ENCODE assay signal across 20 mouse cellular contexts in genomic region chr4:155577132-155577531, GRCm38 (mm10). TPM values are rescaled to one million over a fixed set of nuclear protein-coding genes. Genes with fewer than 3 reads are reported as not detected.
A peak's percentile ranks its signal among the peaks of the same experiment; 100 is the strongest.
DNase-seq lines count a peak whose midpoint lies in the region; ATAC-seq and TF ChIP-seq lines count a peak whose summit lies in the region.
"Had no signal": no experiment of that assay in that cellular context is flagged by ENCODE, and none has a peak within 500 bp of the region (broad histone marks: within the 10 kb centered on the region; RNA-seq: fewer than 3 reads in every experiment).

No protein-coding gene starts in this region.

- no peaks in the 10 kb centered on the region for H3K36me3 ChIP-seq in kidney, adult 2 months (ENCODE audit: control insufficient read depth, insufficient read depth, low read length)
- 0 out of 2 replicates have a peak, but pooled peaks cover 1% of the 10 kb centered on the region for H3K36me3 ChIP-seq in kidney, embryonic 16.5 days (ENCODE audit: insufficient read depth, low read length)
- peaks cover 64% of the 10 kb centered on the region for H3K36me3 ChIP-seq in megakaryocyte, embryonic 14.5 days (replicated peaks; ENCODE audit: low read length)
- peaks cover 57% of the 10 kb centered on the region for H3K36me3 ChIP-seq in midbrain, embryonic 10.5 days

- no peak overlapping the region for H3K4me2 ChIP-seq in kidney, embryonic 16.5 days (replicated peaks; ENCODE audit: low read depth, low read length)
- H3K4me2 ChIP-seq: heart, embryonic 15.5 days; limb, embryonic 13.5 days had no signal

- DNase-seq in gastrocnemius, adult 18-20 months (ENCODE audit: low spot score): peak; percentile 67
- DNase-seq in gastrocnemius, postnatal 36 days: no peak
- DNase-seq in kidney, adult 2 months: peak; percentile 71
- no peak for DNase-seq in midbrain, embryonic 10.5 days (ENCODE audit: low spot score)
- DNase-seq: cerebellum, adult 2 months; layer of hippocampus, postnatal 36 days; lung, adult 2 months; right cerebral cortex, postnatal 4 days; thymus, postnatal 36 days had no signal

- H3K27me3 ChIP-seq in kidney, adult 2 months (replicated peaks; ENCODE audit: control insufficient read depth, insufficient read depth, low read length): no peaks in the 10 kb centered on the region
- H3K27me3 ChIP-seq in kidney, embryonic 16.5 days (ENCODE audit: insufficient read depth, low read length): no peaks in the 10 kb centered on the region
- peaks cover 2% of the 10 kb centered on the region for H3K27me3 ChIP-seq in megakaryocyte, embryonic 14.5 days (replicated peaks)
- H3K27me3 ChIP-seq in midbrain, embryonic 10.5 days (ENCODE audit: low read depth, poor library complexity, severe bottlenecking): no peaks in the 10 kb centered on the region
- H3K27me3 ChIP-seq: CH12.LX; heart, embryonic 15.5 days; limb, embryonic 13.5 days had no signal

- no peak for ATAC-seq in kidney, embryonic 16.5 days (ENCODE audit: low FRiP score, low TSS enrichment)
- ATAC-seq in megakaryocyte, adult 5-6 weeks (ENCODE audit: poor library complexity, severe bottlenecking): no peak
- ATAC-seq: forebrain, embryonic 14.5 days; hindbrain, embryonic 16.5 days; intestine, embryonic 16.5 days had no signal

- TF ChIP-seq CTCF in kidney, adult 2 months (conservative IDR thresholded peaks at IDR 0.05; ENCODE audit: insufficient read depth, insufficient read length, low read depth, low read length): no peak

- no peak for TF ChIP-seq POLR2A in kidney, adult 2 months (IDR thresholded peaks at IDR 0.05; ENCODE audit: low read depth, low read length)

- WGBS in kidney, adult 2 months: 65% methylated on average over 9 of the region's 9 CpGs
- 90% methylated on average over 9 of the region's 9 CpGs for WGBS in kidney, embryonic 16.5 days
- WGBS in midbrain, embryonic 10.5 days: 93% methylated on average over 9 of the region's 9 CpGs

- no peak overlapping the region for H3K9ac ChIP-seq in kidney, embryonic 16.5 days (replicated peaks; ENCODE audit: low read length)
- H3K9ac ChIP-seq: heart, embryonic 15.5 days; limb, embryonic 13.5 days had no signal

- no peaks in the 10 kb centered on the region for H3K9me3 ChIP-seq in kidney, embryonic 16.5 days (ENCODE audit: low read length)
- no peaks in the 10 kb centered on the region for H3K9me3 ChIP-seq in megakaryocyte, embryonic 14.5 days
- no peaks in the 10 kb centered on the region for H3K9me3 ChIP-seq in midbrain, embryonic 10.5 days (replicated peaks)
- H3K9me3 ChIP-seq: heart, embryonic 15.5 days; limb, embryonic 13.5 days had no signal

- H3K4me3 ChIP-seq in kidney, adult 2 months (ENCODE audit: insufficient read depth, low read depth, low read length): no peak overlapping the region
- H3K4me3 ChIP-seq in kidney, embryonic 16.5 days (ENCODE audit: low read length): no peak overlapping the region
- peak overlapping the region; percentile 14 for H3K4me3 ChIP-seq in megakaryocyte, embryonic 14.5 days (replicated peaks)
- H3K4me3 ChIP-seq in brown adipose tissue, adult 24 weeks (ENCODE audit: insufficient read depth, low read depth, low read length): no peak overlapping the region
- no peak overlapping the region for H3K4me3 ChIP-seq in midbrain, embryonic 10.5 days
- H3K4me3 ChIP-seq: heart, embryonic 15.5 days; layer of hippocampus, adult 2 months; limb, embryonic 13.5 days had no signal

- intact Hi-C loops in gastrocnemius, postnatal 36 days (cut with DNase I): no loop called here

- H3K4me1 ChIP-seq in kidney, adult 2 months (ENCODE audit: control insufficient read depth, insufficient read depth, low read length): peaks cover 16% of the 10 kb centered on the region; the same call in 1 of the 2 replicates
- H3K4me1 ChIP-seq in kidney, embryonic 16.5 days (ENCODE audit: insufficient read depth, low read length): no peaks in the 10 kb centered on the region
- H3K4me1 ChIP-seq in megakaryocyte, embryonic 14.5 days: peaks cover 52% of the 10 kb centered on the region
- peaks cover 29% of the 10 kb centered on the region for H3K4me1 ChIP-seq in brown adipose tissue, adult 24 weeks (ENCODE audit: control insufficient read depth, insufficient read depth, insufficient read length, low read length)
- no peaks in the 10 kb centered on the region for H3K4me1 ChIP-seq in midbrain, embryonic 10.5 days
- H3K4me1 ChIP-seq: limb, embryonic 13.5 days had no signal

- no peak overlapping the region for H3K27ac ChIP-seq in kidney, adult 2 months (ENCODE audit: insufficient read depth, low read depth, low read length)
- no peak overlapping the region for H3K27ac ChIP-seq in kidney, embryonic 16.5 days (ENCODE audit: low read length)
- H3K27ac ChIP-seq in brown adipose tissue, adult 24 weeks (replicated peaks; ENCODE audit: low read depth, low read length): peak overlapping the region; percentile 38
- no peak overlapping the region for H3K27ac ChIP-seq in midbrain, embryonic 10.5 days (replicated peaks)
- H3K27ac ChIP-seq: heart, embryonic 15.5 days; layer of hippocampus, adult 2 months; limb, embryonic 13.5 days had no signal

RNA-seq across cellular contexts. Expression of gene Nadk, which starts 15.0 kb away (rescaled TPM):
- total RNA-seq in gastrocnemius, adult 18-20 months (2021): 10 to 100 TPM; 16.7 to 22.6 TPM
- 10 to 100 TPM; 16.6 to 16.9 TPM for total RNA-seq in gastrocnemius, postnatal 36 days (2021)
- polyA plus RNA-seq in kidney, adult 2 months (2012; rRNA removed): 141 and 153 TPM in 2 replicates
- 107 and 110 TPM in 2 replicates for polyA plus RNA-seq in kidney, embryonic 16.5 days (2015; fragmentation: Nextera tagmentation; extraction: Ambion mirVana)
- 38.7 and 54.4 TPM in 2 replicates for polyA plus RNA-seq in megakaryocyte, embryonic 14.5 days (2012; ENCODE audit: insufficient read depth, low replicate concordance)
- 205 and 220 TPM in 2 replicates for total RNA-seq in megakaryocyte, adult 5-6 weeks (2015)
- 180 and 208 TPM in 2 replicates for total RNA-seq in megakaryocyte, adult 5-6 weeks (2017)
- polyA plus RNA-seq in brown adipose tissue, adult 24 weeks (2012; ENCODE audit: insufficient read depth, insufficient read length, missing spikeins): 147 and 155 TPM in 2 replicates
- polyA plus RNA-seq in midbrain, embryonic 10.5 days (2016; fragmentation: Nextera tagmentation; extraction: Ambion mirVana): 105 and 110 TPM in 2 replicates

RNA-seq across cellular contexts. Expression of gene Slc35e2, which starts 24.1 kb away (rescaled TPM):
- total RNA-seq in gastrocnemius, adult 18-20 months (2021): 1 to 10 TPM; 3.8 to 4.4 TPM
- 1 to 10 TPM; 2.9 to 3.8 TPM for total RNA-seq in gastrocnemius, postnatal 36 days (2021)
- 7.5 and 7.9 TPM in 2 replicates for polyA plus RNA-seq in kidney, adult 2 months (2012; rRNA removed)
- polyA plus RNA-seq in kidney, embryonic 16.5 days (2015; fragmentation: Nextera tagmentation; extraction: Ambion mirVana): 7.8 and 10.1 TPM in 2 replicates
- 0.17 and 0.60 TPM in 2 replicates for polyA plus RNA-seq in megakaryocyte, embryonic 14.5 days (2012; ENCODE audit: insufficient read depth, low replicate concordance)
- total RNA-seq in megakaryocyte, adult 5-6 weeks (2015): 10.1 and 18.8 TPM in 2 replicates
- total RNA-seq in megakaryocyte, adult 5-6 weeks (2017): 8.7 and 12.8 TPM in 2 replicates
- 7.0 and 9.4 TPM in 2 replicates for polyA plus RNA-seq in brown adipose tissue, adult 24 weeks (2012; ENCODE audit: insufficient read depth, insufficient read length, missing spikeins)
- 11.9 and 13.4 TPM in 2 replicates for polyA plus RNA-seq in midbrain, embryonic 10.5 days (2016; fragmentation: Nextera tagmentation; extraction: Ambion mirVana)

RNA-seq across cellular contexts. Expression of gene Cdk11b, which starts 47.5 kb away (rescaled TPM):
- 10 to 100 TPM; 29.4 to 30.4 TPM for total RNA-seq in gastrocnemius, adult 18-20 months (2021)
- total RNA-seq in gastrocnemius, postnatal 36 days (2021): 10 to 100 TPM; 20.6 to 28.1 TPM
- polyA plus RNA-seq in kidney, adult 2 months (2012; rRNA removed): 19.2 and 24.8 TPM in 2 replicates
- 56.6 and 65.6 TPM in 2 replicates for polyA plus RNA-seq in kidney, embryonic 16.5 days (2015; fragmentation: Nextera tagmentation; extraction: Ambion mirVana)
- 9.7 and 77.3 TPM in 2 replicates for polyA plus RNA-seq in megakaryocyte, embryonic 14.5 days (2012; ENCODE audit: insufficient read depth, low replicate concordance)
- total RNA-seq in megakaryocyte, adult 5-6 weeks (2015): 43.2 and 57.8 TPM in 2 replicates
- total RNA-seq in megakaryocyte, adult 5-6 weeks (2017): 48.1 and 81.5 TPM in 2 replicates
- 32.4 and 37.9 TPM in 2 replicates for polyA plus RNA-seq in brown adipose tissue, adult 24 weeks (2012; ENCODE audit: insufficient read depth, insufficient read length, missing spikeins)
- polyA plus RNA-seq in midbrain, embryonic 10.5 days (2016; fragmentation: Nextera tagmentation; extraction: Ambion mirVana): 79.6 and 82.3 TPM in 2 replicates

Comparison
In these comparisons a context has a peak if more than half of its experiments do, and no peak if none do; other contexts are left out.
1. DNase-seq: peak in gastrocnemius, adult 18-20 months (single experiment) and kidney, adult 2 months (single experiment); none in gastrocnemius, postnatal 36 days (0 of 2) and midbrain, embryonic 10.5 days (single experiment).